Mouse (Mus musculus) heart, adult 18-20 months (tissue): Measurements from ENCODE around the gene Khdc4. TPM values are rescaled to one million over a fixed set of nuclear protein-coding genes. Genes with fewer than 3 reads are reported as not detected.

Experiments used
- DNase-seq, 2 experiments: peaks; one replicate each; pipeline ENCODE4 v3.0.0; 2021 to 2022; ENCODE audit warnings: mixed read lengths in 1 of 2
- total RNA-seq, 2 experiments: library from RNA; stranded (reverse); gene quantifications; 2 replicates each; pipeline ENCODE4 v1.2.3; 2021

The Khdc4 gene
- total RNA-seq, 2 experiments from 2014 or later = 25.7 to 26.3 TPM

DNA sequence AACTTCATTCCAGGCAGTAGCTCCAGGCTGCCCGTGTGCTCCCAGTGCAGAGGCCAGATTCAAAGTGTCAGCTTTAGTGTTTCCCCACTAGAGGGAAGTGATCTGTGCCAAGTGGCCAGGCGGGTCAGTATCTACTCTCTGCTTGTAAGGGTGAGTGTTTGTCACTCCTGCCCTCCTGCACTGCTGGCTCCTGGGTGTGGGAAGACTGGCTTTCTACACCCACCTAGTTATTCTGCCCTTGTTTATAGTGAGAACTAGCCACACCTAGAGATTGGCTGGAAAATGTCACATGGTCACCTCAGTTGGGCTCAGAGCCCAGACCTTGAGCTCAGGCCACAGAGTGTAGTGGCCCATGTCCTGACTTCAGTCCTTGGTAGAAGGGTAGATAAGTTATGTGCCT lies 33.5 kb downstream of the Khdc4 start:
- DNase-seq = peak; percentile 82 to 89

- no peak for DNase-seq
These were observed 51.0 kb downstream of the Khdc4 start for GRCm38 (mm10) chr3:88736556-88736955.

- DNase-seq = peak; percentile 61 to 88
These were observed 53.0 kb downstream of the Khdc4 start for GRCm38 (mm10) chr3:88738641-88739040.

- DNase-seq = no peak
These were observed 54.5 kb downstream of the Khdc4 start for GRCm38 (mm10) chr3:88740147-88740546.

DNA sequence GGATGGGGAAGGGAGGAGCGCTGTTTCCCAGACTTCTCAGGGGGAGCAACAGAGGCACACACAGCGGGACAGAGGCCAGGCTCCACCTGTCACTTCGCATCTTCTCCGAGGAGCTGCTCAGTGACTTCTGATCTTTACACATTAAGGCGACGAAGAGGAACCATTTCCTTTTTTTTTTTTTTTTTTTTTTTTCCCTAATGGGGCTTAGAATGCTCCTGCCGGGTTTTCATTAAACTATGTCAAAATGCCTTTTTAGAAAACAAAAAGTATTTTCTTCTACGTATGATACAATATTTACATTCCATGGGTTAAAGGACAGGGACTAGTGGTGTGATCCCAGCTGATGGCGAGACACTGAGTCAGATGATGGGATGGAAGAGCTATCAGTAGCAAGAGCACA lies 59.9 kb downstream of the Khdc4 start:
- DNase-seq = no peak

GRCm38 (mm10) chr3:88746139-88746870 lies 60.7 kb downstream of the Khdc4 start:
- DNase-seq = peak in 1 of 2 experiments; percentile 20

- no peak for DNase-seq
These were observed 61.2 kb downstream of the Khdc4 start for GRCm38 (mm10) chr3:88746871-88747231.

DNA sequence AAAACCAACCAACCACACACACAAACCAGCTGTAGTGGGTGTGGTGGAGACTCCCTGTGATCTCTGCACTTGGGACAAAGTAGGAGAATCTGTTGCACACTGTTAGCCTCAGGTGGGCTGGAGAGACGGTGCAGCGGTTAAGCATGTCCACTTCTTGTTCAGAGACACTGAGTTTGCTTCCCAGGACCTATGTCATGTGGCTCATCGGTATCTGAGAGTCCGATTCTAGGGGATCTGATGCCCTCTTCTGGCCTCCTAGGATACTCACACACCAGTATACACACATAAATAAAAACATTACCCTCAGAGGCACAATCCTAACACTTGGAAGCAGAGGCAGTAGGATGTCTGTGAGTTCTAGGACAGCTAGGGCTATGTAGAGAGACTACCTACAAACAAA lies 68.7 kb downstream of the Khdc4 start:
- DNase-seq = no peak

GRCm38 (mm10) chr3:88755541-88755940 lies 69.9 kb downstream of the Khdc4 start:
- no peak for DNase-seq

- no peak for DNase-seq
These were observed 70.7 kb downstream of the Khdc4 start for GRCm38 (mm10) chr3:88756276-88756675.

DNA sequence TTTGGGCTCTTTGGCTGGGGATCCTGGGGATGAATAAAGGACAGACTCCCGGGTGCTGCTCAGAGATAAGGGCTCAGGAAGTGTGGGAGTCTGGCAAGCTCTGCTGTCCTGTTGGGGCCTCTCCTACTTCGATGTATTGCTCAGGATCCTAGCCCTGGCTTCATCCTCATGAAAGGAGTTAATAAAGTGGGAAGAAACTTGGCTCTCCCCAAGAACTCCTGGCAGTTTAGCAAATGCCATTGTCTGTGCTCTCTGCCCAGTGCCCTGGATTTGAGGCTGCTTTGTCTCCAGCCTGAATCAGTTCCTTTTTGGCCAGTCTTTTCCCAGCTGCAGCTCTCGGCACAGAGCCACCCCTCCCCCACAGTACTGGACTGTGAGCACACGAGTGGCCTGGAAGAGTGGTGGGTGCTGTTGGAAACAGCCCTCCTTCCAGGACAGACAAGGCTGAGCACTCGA lies 72.5 kb downstream of the Khdc4 start:
- DNase-seq = peak; percentile 78 to 83

GRCm38 (mm10) chr3:88761619-88762018 lies 76.0 kb downstream of the Khdc4 start:
- no peak for DNase-seq

- no peak for DNase-seq
These were observed 76.8 kb downstream of the Khdc4 start for GRCm38 (mm10) chr3:88762401-88762831.

Other genes with a start within 250 kb of the Khdc4 start
- 1 to 10 TPM; 4.4 to 5.9 TPM for gene Sema4a, start 224.6 kb upstream of the Khdc4 start, total RNA-seq
- gene Lmna, start 175.8 kb upstream of the Khdc4 start, total RNA-seq = 100 to 1,000 TPM; 113 to 129 TPM
- under 1 TPM; 0.26 to 0.35 TPM for gene Mex3a, start 153.4 kb upstream of the Khdc4 start, total RNA-seq
- under 1 TPM in 1 of 2 experiments, not detected in 1; 0.26 TPM for gene Rab25, start 137.5 kb upstream of the Khdc4 start, total RNA-seq
- 100 to 1,000 TPM; 102 to 104 TPM for gene Lamtor2, start 132.7 kb upstream of the Khdc4 start, total RNA-seq
- 10 to 100 TPM; 72.4 to 78.7 TPM for gene Ubqln4, start 132.0 kb upstream of the Khdc4 start, total RNA-seq
- gene Ssr2, start 109.9 kb upstream of the Khdc4 start, total RNA-seq = 10 to 100 TPM; 60.8 to 65.5 TPM
- 10 to 100 TPM; 32.3 to 32.9 TPM for gene Arhgef2, start 79.8 kb upstream of the Khdc4 start, total RNA-seq
- not detected for gene Rxfp4, start 32.7 kb upstream of the Khdc4 start, total RNA-seq
- 10 to 100 TPM; 70.5 to 95.6 TPM for gene Rit1, start 31.0 kb downstream of the Khdc4 start, total RNA-seq
- gene Syt11, start 89.4 kb downstream of the Khdc4 start, total RNA-seq = 1 to 10 TPM; 5.4 to 8.0 TPM
- gene Gon4l, start 149.4 kb downstream of the Khdc4 start, total RNA-seq = 10 to 100 TPM; 20.0 to 21.6 TPM
- gene Msto1, start 228.2 kb downstream of the Khdc4 start, total RNA-seq = 10 to 100 TPM; 12.9 to 13.4 TPM